Mouse (Mus musculus) urinary bladder, postnatal 14 days (tissue): ENCODE results near the gene Luc7l3.
"Not testable (repeated sequence)": the region's sequence is repeated elsewhere in the genome, so short reads cannot be mapped to it uniquely, and the experiment has no call there.

Experiments
- DNase-seq: peaks from one replicate; pipeline ENCODE4 v3.0.0; 2021; ENCODE audit warnings: low spot score

The Luc7l3 gene

DNA sequence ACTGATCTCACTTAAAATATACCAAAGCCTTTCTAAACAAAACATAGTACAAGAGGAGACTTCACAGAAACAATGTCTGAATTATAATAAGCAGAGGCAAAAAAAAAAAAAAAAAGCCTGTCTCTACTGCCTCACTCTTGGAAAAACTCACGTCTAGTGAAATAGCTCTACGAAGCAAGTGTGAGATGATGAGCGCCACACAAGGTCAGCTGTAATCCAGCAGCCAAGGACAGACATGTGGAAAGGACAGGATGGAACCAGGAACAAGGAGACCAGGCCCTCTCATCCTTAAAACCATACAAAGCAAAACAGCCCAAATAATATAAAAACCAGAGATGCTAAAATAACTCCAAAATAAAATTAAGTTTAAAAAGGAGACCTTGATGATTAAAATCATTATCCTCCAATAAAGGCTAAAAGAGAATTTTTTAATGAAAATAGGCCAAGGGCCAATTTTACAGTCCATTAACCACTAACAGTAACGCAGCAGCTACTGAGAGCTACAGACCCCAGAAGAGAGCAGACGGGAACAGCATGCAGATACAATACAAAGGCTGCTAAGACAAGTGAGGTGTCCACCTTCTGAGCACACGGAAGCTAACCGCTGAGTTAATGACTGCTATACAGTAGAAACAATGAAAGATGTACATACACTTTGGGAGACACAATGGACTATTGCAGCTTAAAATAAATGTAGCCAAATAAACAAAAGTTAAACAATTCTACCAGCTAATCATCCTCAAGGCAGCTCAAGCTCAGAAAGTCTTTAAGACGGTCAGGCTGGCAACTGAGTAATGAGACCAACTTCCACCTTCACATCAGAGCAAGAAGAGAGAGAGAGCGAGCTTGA lies 26.6 kb downstream of the Luc7l3 start:
- DNase-seq, result no peak

DNA sequence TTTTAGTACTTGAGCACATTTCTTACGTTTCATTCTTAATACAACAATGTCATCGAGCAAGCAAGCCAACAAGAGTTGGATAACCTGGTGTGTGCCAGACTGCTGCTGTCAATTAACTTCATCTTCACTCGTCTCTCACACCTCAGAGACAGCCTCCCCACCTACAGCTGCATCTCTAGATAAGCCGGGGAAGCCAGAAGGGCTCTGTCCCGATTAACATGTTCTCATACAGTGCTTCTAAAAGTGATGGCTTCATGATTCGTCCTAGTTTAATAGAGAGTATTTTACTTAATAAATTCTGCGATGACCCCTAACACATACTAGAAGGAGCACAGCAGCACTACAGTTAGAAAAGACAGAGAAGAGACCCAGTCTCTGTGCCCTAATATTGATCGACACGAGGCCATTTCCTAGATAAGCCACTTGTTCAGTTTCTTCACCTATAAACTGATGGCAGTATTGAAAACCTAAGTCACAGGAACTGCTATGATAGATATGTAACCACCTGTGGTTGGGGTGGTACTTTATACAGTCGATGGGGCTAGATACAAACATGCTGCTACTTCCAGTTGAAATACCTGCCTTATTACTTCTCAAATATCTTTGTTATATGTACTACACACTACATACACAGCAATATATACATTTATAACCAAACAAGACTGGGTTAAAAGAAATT lies 31.6 kb downstream of the Luc7l3 start:
- DNase-seq, result no peak

DNA sequence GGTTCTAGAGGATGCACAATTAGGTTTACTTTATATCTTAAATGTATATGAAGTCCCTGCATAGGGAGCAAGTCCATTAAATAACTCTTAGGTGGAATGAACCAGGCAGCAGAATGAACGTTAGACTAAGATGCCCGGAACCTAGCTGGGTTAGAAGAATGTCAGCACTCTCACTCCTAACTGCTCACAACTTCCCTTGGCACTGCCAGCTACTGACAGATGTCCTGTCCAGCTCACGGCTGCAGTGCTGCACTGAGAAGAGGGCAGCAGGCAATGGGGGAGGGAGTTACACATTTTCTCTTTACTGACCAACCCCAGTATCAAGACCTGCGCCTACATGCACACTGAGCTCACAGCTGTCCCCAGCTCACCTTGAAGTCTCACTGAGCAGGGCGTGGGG lies 34.7 kb downstream of the Luc7l3 start:
- no peak for DNase-seq

DNA sequence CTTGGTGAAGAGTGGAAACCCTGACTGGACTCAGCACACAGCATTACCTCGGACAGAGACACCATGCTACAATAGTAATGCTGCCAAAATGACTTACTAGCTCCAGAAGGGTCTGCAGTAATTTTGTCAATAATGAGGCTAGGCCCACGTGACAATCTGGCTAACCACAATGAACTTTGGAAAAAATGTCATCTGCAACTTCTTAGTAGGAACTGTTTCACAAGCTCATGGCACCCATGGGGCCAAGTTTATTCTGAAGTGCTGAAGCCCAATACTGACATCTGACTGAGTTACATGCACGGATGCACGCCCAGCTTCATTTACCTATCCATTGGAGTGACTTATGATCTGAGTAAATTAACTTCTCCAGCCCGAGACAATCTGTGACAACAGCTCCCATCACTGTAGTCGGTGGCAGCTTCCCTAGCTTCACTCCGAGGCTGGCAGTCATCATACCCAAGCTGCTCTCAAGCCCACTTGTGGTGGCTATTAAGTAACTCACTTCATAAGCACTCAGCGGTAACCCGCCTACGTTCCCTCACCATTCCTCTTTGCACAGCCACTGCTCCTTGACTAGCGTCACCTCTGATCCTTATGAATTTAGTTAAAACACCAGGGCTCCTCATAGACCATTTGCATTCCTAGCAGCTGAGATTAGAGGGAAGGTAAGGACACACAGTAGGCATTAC lies 35.8 kb downstream of the Luc7l3 start:
- no peak for DNase-seq

DNA sequence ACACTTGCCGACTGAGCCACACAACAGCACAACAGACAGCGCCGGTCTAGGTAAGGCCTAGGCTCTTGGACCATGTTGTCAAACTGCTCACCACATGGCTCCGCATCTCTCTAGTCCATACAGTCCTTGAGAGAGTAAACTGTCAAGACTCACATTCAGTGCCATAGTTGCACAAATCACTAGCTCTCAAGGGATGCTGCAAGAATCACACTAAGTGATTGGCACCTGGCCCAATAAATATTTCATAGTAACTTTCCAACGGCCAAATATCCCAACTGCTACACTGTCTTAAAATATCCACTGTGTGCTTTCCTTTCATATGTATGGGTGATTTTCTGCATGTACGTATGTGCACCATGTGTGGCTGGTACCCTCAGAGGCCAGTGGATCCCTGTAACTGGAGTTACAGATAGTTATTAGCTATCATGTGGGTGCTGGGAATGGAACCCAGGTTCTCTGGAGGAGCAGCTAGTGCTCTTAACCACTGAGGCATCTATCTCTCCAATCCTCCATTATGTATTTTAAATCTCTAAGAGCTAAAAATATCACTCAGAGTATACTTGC lies 38.2 kb downstream of the Luc7l3 start:
- no peak for DNase-seq

DNA sequence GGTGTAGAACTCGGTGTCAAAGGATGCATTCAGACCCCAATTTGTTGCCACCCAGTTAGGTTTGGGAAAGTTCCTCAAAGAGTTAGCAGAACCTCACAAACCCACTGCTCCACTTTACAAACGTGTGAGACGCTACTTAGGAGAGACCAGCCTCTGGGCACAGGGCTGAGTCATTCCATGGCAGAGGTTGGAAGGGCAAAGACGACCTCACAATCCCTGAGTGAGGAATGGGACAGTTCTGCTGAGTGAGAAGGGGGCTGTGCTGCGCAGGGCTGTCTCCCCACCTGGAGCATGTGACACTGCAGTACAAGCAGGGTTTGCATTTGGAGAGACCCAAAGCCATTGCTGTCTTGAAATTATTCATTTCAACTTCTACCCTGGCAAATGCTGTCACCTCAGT lies 39.5 kb downstream of the Luc7l3 start:
- DNase-seq, result no peak

DNA sequence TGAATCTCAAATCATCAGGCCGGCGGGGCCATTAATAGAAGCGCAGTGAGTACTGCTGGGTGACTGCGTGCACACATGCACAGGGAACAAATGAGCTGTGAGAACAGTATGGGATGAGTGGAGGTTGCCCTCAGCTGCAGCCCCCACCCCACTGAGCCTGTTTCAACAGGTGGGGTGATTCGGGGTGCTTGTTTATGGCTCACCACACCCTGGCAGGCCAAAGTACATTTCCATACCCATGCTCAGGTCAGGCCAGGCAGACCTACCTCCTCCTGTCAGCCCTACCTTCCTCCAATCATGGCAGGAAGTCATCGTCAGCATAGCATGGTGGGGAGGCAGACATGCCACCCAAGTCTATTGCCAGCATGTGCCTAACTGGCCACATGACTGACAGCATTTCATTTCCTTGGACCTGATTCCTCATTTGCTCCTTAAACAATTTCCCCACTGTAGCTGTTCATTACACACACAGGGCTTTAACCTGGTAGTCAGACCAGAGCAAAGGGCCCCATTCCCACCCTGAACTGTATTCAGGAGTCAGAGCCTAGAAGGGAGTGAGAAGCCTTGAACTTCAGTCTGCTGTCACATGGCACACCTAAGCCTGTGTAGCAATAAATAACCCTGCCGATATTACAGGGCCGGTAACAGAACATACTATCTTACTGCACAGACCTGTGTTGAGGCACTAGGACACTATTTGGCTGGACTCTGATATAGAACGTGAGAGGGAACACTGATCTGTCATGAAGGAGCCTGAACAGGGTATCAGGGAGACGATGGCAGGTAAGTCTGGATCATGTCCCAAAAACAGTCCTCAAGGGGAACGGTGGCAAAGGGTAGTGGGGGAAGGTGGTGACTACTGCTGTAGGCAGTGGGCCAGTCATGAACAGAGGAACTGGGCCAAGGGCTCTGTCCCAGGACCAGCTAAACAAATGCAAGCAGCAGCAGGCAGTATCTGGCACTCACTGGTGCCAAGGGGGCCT lies 40.3 kb downstream of the Luc7l3 start, which contains the start of gene Gm21885:
Gene Gm21885 (plus strand): TSS at position 675 of the 983 bp plus-strand sequence.
- DNase-seq, result no peak

DNA sequence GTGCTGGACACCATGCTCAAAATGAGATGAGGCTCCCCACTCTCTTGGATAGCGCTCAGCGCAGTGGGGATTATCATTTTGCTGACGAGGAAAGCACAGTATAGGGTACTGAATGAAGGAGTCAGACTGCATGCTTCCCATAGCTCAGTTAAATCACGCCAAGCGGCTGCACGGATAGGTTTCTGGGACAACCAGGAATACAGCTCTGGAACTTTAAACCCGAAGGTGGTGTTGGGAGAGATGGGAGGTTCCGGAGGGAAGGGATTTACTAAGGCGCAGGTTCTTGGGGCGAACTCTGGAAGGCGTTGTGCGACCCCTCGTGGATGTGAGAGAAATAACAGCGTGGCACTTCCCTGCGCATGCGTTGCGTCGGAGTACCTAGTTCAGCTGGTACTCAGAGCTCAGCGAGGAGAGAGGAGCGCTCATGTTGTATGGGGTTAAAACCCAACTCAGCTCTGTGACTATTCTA lies 44.9 kb downstream of the Luc7l3 start:
- DNase-seq, result peak; percentile 87

DNA sequence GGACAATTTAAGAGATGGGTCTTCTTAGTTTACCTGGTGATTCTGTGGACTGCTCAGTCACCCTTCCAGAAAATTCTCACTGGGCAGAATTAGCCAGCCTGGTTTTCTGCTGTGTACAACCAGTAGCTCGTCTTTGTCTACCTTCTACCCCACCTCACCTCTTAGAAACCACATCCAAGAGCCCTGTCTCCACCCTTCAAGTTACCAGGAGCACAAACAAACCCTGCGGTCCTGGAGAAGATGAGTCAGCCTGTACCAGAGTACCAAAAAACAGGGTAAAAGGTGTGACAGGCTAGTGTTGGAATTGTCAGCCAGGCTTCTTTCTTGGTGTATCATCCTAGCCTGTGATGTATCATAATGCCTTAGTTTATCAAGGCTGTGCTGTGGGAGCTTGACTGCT lies 46.1 kb downstream of the Luc7l3 start:
- no peak for DNase-seq

DNA sequence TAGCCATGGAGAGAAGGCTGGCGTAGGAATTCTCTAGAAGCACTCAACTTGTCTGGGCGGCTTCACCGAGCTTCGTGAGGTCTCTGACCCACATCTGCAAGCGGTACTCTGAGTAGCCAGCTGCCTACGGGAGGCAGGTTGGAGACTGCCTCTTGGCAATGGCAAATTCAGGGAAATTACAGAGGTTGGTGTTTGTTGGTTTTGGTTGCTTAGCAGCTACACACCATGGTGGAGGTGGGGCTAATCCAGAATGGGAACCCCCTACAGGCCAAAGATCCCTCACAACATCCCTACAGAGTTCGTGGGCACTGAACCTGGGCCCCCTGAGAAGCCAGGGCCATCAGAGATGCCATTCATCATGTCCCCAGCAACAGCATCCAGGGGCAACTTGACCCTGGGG lies 46.6 kb downstream of the Luc7l3 start:
- DNase-seq, result no peak

DNA sequence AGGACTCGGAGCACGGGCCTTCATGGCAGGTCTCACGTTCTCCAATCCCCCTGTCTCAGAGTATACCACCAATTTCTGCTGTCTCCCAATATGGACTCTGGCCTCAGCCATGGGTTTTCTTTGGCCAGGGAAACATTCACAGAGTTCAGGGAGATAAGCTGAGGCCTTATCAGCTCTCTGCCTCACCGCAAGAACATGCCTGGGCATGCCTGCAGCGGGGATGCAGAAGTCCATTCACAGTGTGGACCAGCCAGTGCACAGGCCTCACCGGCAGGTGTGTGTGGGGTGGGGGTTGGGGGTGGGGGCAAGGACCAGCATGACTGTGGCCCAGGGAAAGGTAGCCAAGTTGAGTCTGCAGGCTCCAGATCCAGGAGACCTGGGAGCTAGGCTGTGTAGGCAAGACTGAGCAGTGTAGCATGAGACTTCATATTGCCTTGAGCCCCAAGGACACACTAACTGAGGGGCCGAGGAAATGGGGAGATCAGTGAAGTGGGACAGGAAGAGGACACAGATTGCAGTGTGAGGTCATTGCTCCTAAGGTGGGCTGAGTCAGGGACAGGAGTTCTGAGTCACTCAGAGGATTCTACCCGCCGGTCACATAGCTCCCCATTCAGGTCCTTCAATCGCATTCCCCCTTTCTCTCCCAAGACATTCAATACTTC lies 47.5 kb downstream of the Luc7l3 start:
- peak; percentile 75 for DNase-seq

DNA sequence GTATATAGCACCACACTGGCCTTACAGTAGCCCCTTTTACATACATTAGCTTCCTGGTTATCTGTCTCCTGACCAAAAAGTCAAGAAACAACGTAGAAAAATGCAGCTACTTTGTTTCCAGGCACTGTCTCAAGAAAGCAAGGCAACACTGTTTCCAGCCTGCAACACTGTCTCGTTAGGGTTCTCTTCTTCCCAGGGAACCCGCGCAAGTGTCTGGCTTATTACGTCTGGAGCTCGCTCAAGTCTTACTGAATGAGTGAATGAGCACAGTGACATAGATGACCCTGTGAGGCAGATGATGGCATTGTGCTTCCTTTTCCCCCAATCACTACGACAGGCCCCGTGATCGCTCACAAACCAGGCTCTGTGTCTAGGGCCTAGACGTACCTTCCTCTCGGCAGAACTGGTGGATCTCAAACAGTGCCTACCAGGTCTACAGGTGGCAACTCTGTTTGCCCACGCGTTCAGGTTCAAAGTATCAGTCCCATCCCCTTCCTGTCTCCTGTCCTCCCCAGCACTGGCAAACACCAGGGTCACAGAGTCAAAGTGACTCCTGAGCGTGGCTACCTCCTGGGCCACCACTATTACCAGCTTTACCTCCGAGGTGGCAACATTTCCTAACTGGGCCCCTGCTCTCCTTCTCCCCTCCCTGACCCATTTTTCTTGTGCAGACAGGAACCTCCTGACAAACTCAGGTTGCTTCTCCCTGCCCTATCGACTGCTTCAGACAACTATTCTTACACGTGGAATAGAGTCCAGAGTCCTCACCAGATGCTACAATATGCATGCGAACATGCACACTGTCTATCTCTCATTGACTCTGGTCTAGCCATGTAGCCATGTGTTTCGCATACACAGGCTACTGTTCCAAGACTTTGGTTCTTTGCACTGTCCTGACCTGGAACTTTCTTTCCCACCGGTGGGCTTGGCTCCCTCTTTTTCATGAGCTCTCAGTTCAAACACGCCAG lies 48.5 kb downstream of the Luc7l3 start:
- no peak for DNase-seq

DNA sequence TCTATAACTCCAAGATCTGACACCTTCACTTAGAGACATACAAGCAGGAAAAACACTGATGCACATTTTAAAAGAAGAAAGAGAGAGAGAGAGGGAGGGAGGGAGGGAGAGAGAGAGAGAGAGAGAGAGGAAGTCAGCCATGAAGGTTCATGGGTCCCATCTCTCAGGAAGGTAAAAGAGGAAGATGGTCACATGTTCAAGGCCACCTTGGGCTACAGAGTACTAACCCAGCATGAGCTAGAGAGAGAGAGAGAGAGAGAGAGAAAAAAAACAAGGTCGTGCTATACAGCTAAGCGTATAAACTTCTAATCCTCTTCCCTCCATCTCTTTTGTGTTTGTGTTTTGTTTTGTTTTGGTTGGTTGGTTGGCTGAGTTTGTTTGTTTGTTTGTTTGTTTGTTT lies 50.8 kb downstream of the Luc7l3 start:
- DNase-seq, result no peak

DNA sequence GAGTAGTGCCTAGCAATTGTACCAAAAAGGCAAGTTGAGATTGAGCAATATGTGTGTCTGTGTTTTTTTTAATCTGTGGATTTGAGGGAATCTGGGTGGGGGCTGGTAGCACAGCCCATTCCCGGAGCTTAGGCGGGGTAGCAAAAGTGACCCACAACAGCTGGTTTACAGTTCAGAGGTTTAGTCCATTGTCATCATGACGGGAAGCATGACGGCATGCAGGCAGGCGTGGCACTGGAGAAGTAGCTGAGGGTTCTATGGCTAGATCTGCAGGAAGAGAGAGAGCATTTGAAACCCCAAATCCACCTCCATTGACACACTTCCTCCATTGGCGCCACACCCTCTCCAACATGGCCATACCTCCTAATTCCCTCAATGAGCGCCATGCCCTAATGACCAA lies 51.9 kb downstream of the Luc7l3 start:
- no peak for DNase-seq

DNA sequence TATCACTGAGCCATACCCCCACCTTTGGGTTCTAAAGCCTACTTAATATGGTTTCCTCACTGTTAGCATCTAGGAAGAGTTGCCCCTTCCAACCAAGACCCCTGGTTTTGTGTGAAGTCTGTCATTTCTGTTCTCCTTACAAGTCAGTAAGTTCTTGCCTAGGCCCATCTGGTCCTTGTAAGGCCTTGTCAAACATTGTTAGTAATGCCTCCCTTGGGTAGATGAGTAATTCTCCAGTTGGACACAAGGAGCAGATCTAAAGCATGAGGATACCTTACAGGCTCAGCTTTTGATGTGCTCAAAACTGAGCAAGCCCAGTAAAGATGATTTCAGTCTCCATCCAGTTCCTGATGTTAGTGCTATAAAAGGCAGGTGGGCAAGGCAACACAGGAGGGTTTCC lies 53.0 kb downstream of the Luc7l3 start:
- DNase-seq, result no peak

DNA sequence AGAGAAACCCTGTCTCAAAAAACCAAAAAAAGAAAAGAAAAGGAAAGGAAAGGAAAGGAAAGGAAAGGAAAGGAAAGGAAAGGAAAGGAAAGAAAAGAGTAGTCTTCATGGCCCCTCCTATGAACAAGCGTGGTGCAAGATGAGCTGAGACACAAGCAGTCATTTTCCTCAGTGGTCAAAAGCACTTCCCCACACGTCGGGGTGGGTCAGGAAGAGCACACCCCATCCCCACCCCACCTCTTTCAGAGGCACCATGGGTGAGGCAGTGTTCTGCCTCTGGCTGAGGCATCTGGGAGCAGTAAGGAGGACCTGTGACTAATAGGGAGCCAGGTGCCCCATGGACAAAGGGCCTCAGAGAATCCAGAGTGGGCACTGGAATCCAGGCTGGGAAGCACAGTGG lies 55.6 kb downstream of the Luc7l3 start:
- not testable (repeated sequence) for DNase-seq

DNA sequence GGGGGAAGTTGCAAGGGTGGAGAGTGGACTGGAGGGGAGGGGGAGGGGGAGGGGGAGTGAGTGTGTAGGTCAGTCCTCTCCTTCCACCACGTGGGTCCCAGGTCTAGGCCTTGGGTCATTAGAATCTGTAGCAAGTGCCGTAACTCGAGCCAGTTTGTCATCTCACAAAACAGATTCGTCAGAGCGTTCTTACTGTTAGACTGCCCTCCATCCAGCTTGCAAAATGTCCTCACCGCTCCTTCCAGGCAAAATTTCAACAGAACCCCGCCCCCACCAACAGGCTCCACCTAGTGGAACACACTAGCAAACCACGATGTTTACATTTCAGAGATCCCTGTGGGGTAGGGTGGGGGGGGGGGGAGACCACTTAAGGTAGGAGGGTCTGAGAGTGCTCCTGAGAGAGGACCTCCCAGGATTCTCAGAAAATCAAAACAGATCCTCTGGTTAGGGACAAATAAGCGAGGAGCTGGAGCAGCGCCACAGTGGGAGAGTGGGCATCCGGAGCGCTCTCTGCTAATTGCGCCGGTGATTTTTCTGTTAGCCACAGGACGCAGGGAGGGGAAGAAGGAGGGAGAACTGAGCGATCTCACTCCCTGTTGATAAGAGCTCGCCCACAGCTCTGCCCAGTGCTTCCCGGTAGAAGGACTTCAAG lies 56.5 kb downstream of the Luc7l3 start:
- DNase-seq, result peak; percentile 67

DNA sequence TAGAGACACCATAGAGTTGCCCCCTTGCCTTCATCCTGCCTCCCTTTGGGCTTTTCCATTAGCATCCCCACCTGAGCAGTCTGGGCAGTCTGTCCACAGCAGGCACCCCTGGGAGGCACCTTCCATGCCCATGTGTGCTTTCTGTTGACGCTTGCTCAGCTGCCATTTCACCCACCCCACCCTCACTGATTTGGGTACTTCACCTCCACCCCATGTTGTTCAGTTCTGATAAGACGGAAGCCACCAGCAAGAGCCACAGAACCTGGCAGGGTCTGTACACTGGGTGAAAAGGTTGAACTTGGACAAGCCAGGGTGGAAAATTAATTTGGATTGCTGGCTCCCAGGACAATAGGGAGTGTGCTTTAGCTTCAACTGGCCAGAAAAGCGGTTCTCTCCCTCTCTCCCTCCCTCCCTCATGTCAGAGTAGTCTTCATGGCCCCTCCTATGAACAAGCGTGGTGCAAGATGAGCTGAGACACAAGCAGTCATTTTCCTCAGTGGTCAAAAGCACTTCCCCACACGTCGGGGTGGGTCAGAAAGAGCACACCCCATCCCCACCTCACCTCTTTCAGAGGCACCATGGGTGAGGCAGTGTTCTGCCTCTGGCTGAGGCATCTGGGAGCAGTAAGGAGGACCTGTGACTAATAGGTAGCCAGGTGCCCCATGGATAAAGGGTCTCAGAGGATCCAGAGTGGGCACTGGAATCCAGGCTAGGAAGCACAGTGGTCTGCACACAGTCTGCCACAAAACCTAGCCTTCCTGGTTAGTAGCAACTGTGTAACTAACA lies 60.0 kb downstream of the Luc7l3 start:
- DNase-seq, result no peak
